Mouse (Mus musculus): Measurements from ENCODE around the gene Tlr4. TPM values are rescaled to one million over a fixed set of nuclear protein-coding genes. Genes with fewer than 3 reads are reported as not detected.

Tlr4 gene
- 3.8 and 4.9 TPM in 2 replicates for polyA plus RNA-seq (2015; fragmentation: Nextera tagmentation; extraction: Ambion mirVana)

GRCm38 (mm10) chr4:66827463-66828162, at the start of gene Tlr4:
Gene Tlr4 (plus strand): TSS chr4:66827584.

Measured in adrenal gland, postnatal 0 days (tissue).